Mouse (Mus musculus) R1 (cell line): ENCODE measurements around the gene Gm3285.

ENCODE experiments used
- DNase-seq: peaks from one replicate; pipeline ENCODE4 v3.0.0-alpha.2; 2018; ENCODE audit warnings: low read depth, low spot score

Gm3285 gene

GRCm38 (mm10) chr10:77900126-77900525 is 38.4 kb downstream of the Gm3285 start:
- no peak for DNase-seq

GRCm38 (mm10) chr10:77900903-77901818 is 39.4 kb downstream of the Gm3285 start:
- no peak for DNase-seq

GRCm38 (mm10) chr10:77901871-77902210 is 40.1 kb downstream of the Gm3285 start:
- DNase-seq = peak; percentile 58

- peak; percentile 83 for DNase-seq
Measured at GRCm38 (mm10) chr10:77902211-77902893, 40.6 kb downstream of the Gm3285 start, which contains the start of gene Lrrc3. TSS of gene Lrrc3 (minus strand) at chr10:77902536.

GRCm38 (mm10) chr10:77902894-77903715 is 41.3 kb downstream of the Gm3285 start:
- DNase-seq = peak; percentile 93
